Mouse (Mus musculus) embryo, embryonic 11.5 days (tissue): ENCODE data around the gene Izumo2.
A peak's percentile ranks its signal among the peaks of the same experiment; 100 is the strongest.
"Not testable (repeated sequence)": the region's sequence is repeated elsewhere in the genome, so short reads cannot be mapped to it uniquely, and the experiment has no call there.

ENCODE experiments used
- DNase-seq: peaks from one replicate; pipeline ENCODE4 v3.0.0-alpha.2; 2012; ENCODE audit warnings: low read depth, low spot score

Gene Izumo2

DNA sequence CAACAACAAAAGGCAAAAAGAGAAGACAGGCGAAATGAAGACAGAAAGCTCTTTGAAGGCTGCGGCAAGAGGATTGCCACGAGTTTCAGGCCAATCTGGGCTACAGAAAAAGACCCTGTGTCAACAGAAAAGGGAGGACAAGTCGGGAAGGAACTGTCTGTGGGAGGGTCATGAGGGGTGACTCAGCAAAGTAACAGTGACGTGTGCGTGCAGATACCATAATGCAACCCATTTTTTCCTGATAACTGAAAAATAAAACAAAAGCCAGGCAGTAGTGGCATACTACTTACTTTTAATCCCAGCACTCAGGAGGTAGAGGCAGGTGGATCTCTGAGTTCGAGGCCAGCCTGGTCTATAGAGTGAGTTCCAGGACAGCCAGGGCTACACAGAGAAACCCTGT, 10.6 kb upstream of the Izumo2 start:
- DNase-seq = no peak

DNA sequence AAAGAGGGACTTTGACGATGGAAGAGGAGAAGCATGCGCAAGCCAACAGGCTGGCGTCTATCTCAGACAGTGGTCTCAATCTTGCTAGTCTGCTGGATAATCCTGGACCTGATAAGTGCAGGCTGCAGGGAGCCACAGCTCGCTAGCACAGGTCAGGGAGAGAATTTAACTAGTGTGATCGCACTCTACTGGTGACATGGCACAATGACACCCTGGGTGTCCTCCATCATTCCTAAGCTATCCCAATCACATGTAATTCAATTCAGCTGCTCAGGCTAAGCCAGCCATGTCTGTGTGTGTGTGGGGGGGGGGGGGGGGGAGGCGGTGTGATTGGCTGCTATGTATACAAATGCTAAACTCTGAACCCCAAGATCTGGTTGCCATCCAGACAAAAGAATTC, 6.6 kb upstream of the Izumo2 start:
- peak; percentile 22 for DNase-seq

DNA sequence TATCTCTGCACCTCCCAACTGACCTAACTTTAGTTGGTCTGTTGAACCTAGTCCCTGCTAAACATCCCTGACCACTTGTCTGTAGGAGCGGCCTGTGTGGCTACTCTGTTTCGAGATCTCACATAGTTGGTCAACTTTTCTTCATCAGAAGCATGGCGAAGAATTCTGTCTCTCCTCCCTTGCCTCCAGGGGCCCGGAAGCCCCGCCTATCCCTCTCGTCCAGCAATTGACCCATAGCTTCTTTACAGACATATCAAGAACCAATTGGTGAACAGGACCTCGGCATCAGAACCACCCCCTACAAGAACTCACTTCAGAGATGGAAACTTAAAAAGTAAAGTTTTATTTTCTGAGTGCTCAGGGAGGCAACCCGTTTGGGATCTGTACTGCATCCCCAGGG, 5.6 kb upstream of the Izumo2 start:
- DNase-seq = no peak

DNA sequence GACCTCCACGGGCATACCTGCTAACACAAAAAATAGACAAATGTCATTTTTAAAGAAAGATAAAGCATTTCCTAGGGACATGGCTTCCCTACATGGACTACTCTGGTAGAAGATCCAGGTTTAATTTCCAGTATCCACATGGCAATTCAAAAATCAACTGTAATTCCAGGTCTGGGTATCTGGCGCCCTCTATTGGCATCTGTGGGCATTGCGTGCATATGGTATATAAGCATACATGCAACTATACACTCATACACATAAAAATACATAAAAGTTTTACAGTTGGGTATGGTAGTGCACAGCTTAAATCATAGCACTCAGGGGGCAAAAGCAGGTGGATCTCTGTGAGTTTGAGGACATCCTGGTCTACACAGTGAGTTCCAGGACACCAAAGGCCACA, 4.2 kb upstream of the Izumo2 start:
- no peak for DNase-seq

DNA sequence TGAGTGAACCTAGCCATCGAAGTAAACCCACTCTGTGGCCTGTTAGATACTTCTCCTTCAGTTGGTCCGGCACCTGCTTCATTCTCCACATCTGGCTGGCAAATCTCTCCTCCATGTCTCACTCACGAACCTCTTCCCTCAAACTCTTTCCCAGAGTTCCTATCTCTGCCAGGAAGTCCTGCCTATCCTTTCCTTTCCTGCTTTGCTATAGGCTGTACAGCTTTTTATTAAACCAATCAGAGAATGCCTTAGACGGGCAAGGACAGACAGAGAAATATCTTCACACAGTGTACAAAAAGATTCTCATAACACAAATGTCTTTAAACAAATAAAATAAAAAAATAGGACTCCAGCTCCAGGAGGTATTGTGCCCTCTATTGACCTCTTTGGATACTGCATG, 3.5 kb upstream of the Izumo2 start:
- DNase-seq = no peak

DNA sequence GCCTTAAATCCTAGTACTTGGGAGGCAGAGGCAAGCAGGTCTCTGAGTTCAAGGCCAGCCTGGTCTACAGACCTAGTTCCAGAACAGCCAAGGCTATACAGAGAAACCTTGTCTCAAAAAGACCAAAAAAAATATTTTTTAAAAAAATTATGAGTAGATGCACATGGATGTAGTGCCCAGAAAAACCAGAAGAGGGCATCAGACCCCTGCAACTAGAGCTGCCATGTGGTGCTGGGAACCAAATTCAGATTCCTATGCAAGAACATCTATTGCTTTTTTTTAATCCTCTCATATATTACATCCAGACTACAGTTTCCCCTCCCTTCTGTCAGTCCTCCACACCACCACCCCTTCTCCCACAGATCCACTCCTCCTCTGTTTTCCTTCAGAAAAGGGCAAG, 2.2 kb upstream of the Izumo2 start:
- no peak for DNase-seq

DNA sequence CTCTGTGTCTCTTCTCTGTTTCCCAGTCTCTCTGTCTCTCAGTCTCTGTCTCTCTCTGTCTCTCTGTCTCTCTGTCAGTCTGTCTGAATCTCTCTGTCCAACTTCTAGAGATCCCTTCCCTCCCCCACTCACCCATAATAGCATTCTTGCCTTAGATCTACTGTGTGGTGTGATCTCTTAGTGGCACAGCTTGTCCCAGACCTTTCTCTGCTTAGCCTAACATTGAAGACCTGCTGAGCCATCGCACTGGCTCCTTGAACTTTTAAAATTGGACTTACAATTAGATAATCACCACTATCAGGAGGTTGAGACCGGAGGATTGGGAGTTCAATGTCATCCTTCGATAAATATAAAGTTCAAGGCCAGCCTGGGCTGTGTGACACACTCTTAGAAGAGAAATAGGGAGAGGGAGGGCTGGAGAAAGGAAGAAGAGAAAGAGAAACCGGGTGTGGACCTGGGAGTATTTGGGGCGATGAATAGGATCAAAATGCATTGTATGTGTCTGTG, 1.3 kb upstream of the Izumo2 start:
- no peak for DNase-seq

DNA sequence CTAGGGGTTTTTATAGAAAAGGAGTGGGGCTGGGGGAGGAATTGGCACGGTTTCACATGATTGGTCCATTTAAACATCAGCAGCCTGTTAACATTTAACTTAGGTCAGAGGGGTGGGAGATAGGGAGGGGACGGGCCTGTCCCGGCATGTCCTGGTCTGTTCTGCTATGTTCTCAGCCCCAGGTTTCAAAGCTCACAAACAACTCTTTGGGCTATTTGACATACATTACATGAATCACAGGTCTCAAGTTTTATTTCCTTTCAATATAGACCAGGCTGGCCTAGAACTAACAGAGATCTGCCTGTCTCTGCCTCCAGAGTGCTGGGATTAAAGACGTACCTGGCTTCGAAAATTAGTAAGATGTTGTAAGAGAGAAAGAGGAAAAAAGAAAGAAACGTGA, 449 bp upstream of the Izumo2 start:
- not testable (repeated sequence) for DNase-seq

DNA sequence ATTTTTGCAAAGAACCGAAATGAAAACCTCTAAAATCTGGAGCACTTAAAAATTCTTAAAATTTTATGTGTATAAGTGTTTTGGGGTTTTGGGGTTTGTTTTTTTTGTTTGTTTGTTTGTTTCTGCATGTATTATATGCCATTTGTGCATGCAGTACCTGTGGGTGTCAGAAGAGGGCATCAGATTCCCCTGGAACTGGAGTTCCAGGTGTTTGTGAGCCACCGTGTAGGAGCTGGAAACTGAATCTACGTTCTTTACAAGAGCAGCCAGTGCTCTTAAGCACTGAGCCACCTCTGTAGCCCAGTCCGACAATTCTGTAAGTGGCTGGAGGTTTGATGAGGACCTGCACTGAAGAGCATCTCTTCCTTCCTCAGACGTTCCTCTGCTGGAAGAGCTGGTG, 1.3 kb downstream of the Izumo2 start:
- DNase-seq = no peak

DNA sequence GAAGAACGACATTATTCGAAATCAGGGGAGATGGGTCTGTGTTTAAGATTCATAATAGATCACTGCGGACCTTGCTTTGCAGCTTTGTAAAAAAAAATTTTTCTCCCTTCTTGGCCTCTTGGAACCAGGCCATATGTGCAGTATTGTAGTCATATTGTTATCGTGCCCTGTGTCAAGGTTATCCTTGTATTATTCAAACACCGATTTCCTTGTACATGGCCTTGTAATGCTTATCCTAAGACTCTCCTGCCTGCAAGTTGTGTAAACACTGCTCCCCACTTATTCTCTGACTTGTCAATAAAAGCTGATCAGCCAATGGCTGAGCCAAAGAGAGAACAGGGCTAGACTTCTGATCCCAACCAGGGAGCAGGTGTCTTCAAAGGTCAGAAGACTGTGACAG, 13.5 kb downstream of the Izumo2 start:
- DNase-seq = no peak

DNA sequence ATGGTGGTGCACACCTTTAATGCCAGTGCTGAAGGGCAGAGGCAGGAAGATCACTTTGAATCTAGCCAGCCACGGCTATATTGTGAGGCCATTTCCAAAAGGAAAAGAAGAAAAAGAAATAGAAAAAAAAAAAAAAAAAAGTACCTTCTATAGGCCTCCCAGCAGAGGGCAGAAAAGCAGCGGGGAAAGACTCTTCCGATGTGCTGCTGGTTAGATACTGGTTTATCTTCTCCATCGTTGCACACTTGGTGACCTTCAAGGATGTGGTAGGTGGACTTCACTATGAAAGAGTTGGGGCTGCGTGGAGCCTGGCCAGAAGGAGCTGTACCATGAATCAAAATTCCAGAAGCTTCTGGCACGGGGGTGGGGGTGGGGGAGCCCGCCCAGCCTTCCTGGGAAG, 15.8 kb downstream of the Izumo2 start:
- no peak for DNase-seq

DNA sequence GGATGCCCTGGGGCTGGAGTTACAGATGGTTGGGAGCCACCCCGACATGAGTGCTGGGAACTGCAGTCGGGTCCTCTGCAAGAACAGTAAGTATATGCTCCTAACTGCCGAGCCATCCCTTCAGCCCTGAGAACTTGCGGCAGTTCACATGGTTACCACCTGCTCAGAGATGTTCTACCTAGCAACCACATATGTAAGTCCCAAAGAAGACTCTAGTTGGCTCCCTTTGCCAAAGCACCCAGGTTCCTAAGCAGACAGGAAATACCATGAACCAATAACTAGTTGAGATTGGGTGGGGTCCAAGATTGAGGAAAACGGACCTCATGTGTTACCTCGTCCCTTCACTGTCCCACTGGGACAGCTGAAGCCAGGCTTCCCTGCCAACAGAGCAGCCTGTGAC, 17.8 kb downstream of the Izumo2 start:
- DNase-seq = no peak

DNA sequence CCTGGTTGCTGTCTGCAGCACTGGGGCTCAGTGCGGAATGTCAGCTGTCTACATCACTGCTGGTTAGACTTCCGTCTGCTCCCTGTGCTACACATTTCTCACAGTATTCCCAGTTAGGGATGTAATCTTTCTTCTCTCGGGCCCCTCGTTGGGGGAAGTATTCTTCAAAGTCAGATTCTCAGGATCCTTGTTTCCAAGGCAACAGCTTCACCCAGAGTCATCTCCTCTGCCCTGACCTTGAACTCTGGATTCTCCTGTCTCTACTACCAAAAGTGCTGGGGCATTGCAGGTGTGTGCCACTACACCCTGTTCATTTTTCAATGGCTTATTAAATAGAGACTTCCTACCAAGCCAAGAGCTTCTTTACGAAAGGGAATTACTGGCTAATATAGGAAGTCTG, 18.6 kb downstream of the Izumo2 start:
- no peak for DNase-seq

DNA sequence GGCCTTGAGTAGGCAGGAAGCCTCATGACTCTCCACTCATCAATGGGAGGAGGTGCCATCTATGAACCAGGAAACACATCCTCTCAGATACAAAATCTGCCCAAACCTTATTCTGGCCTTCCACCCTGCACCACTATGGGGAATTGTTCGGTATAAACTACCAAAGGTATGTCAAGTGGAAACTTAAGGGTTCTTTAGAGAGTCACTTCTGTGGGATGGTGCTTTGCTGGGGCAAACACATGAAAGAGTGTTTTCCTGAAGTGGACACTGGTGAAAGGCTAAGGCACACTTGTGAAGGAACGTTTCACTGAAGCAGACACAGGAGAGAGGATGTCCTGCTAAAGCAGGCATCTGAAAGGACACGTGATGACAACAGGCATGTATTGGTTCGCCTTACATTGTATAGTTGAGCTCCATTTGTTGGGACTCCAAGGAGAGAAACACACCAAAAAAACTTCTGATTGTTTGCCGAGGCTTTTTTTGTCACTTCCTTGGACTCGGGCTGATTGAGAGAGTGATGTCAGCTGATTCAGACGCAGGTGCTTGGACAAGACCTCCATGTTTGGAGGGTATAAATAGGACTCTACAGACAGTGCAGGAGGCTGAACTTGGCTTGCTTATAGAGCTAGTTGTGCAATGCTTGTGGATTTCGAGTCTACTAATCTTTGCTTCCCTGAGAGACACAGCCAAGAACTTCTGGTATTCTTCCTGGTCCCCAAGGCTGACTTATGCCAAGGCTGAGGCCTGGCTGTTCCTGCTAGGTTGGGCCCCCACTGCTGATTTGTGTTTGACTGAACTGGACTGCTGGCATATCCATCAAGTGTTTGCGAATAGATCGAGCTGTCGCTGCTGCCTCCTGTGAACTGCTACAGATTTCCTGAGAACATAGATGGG, 19.8 kb downstream of the Izumo2 start:
- DNase-seq = no peak

DNA sequence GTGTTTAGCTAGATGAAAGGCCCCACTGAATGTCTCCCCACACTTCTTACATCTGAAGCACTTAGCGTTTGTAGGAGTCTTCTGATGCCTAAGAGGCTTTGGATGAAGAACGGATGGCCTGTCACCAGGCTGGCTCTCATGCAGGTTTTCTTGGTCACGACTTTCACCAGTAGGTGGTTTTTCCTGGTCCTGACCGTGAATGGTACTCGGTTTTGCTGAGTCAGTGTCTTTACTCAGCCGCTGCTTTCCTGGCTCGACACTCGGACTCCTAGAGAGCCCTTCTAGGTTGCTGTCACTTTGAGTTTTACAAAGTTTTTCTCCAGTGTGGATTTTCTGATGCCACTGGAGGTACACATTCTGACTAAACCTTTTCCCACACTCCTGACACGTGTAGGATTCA, 25.2 kb downstream of the Izumo2 start:
- DNase-seq = no peak

DNA sequence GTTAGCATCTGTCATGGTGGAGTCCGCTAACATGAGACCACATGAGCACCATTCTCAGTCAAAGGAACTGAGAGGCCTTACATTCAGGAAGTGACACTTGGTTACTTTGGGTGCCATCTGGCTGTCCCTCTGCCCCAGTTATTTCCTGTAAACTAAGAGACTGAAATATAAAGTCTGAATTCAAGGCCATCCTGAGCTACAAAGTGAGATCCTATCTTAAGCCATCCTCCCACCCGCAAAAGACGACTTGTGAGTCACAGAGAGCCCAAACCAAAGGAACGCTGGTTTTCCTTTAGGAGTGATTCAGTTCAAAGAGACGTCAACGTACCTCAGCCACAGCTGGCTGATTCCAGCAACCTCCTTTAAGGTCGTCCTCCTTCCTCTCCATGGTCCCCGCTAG, 32.8 kb downstream of the Izumo2 start:
- no peak for DNase-seq

DNA sequence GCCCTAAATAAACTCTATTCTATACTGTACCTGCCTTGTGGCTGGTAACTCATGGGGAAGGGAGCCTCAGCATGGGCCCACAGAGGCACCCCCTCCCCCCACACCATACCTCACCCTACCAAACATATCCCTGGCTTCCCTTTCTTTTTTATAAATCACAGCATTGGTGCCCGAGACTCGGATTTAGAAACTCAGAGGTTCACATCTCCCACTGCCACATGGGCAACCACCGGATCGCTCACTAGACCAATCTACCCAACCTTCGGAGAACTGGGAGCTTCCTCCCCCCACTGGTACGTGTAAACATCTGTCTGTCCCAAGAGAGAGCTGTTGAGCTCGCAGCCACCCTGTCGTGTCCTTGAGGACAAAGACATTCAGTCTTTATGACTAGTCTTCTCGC, 35.7 kb downstream of the Izumo2 start:
- DNase-seq = no peak

DNA sequence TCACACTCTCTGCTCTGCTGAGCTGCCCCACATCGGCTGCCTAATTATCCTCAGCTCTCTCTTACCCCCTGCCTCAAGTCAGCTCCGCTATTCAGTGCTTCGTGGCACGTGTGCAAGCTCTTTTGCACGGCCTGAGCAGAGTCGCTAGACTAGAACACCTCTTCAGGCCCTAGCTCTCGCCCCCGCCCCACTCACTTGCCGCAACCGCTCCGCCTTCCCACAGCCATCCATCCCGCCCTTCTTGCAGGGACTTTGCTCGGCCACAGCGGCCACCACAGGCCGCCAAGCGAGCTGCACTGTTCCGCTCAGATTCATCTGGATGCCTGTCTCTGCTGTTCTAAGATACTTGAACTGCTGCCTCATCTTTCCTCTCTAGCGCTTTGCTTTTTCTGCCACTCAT, 36.5 kb downstream of the Izumo2 start:
- peak; percentile 59 for DNase-seq

DNA sequence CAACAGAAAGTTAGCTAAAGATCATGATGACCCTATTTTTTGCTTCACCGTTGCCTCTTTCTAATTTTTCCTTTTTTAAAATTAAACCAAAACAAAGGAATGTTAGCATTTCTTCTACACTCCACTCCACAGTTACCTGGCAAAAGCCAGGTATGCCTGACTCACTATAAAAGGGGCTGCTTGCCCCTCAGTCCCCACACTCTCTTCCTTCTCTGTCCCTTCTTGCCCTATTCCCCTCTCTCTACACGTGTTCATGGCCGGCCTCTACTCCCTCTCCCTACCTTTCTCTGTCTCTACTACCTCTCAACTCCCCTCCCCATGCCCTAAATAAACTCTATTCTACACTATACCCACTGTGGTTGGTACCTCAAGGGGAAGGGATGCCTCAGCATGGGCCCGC, 38.6 kb downstream of the Izumo2 start:
- DNase-seq = no peak

DNA sequence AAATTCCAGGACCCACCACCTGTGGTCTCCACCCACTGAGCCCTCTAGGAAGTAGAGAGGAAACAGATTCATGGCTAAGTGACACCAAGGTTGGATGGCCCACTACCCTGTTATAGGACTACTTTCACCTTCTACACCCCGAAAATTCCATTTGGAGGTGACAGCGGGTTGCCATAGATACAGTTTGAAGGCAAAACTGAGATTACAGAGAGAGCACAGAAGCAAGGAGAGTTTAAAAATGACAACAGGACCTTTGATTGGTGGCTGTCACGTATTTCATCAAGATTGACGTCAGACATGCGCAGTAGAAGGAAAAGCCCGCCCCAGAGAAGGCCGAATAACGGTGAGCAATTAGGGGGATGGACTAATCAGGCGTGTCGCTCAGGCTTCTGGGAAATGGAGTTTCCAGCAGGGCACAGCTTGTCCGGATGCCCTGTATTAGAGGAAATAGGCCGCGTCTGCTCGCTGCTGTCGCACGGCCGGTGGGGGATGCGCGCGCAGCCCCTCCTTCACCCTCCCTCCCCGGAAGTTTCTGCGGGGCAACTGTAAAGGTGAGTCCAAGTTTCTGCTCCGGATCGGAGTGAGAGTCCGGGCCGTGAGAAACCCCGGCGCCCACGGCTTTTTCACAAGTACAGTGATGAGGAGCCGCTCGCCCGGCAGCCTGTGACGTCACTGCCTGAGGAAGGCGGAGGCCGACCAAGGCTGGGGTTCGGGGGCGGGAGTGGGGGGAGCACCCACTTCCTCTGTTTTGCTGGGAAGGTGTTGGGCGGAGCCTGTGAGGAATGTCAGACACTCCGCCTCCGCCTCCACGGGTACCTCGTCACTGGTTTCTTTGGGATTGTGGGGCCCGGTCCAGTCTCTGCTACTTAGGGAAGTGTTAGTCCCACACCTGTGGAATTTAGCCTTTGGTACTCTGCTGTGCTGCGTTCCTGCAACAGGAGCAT, 39.8 kb downstream of the Izumo2 start, which contains the start of gene Vrk3:
Gene Vrk3 (plus strand): TSS at position 313 of the 944 bp plus-strand sequence.
- DNase-seq = peak; percentile 89

DNA sequence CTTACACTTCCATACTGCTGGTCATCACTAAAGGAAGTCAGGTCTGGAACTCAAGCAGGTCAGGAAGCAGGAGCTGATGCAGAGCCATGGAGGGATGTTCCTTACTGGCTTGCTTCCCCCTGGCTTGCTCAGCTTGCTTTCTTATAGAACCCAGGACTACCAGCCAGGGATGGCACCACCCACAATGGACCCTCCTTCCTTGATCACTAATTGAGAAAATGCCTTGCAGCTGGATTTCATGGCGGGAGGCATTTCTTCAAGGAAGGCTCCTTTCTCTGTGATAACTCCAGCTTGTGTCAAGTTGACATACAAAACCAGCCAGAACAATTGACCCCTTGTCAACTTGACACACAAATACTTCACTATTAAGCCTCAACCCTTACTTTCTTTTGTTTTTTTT, 42.4 kb downstream of the Izumo2 start, which contains the start of gene Zfp473:
Gene Zfp473 (minus strand): TSS at position 101 of the 400 bp plus-strand sequence.
- DNase-seq = not testable (repeated sequence)

DNA sequence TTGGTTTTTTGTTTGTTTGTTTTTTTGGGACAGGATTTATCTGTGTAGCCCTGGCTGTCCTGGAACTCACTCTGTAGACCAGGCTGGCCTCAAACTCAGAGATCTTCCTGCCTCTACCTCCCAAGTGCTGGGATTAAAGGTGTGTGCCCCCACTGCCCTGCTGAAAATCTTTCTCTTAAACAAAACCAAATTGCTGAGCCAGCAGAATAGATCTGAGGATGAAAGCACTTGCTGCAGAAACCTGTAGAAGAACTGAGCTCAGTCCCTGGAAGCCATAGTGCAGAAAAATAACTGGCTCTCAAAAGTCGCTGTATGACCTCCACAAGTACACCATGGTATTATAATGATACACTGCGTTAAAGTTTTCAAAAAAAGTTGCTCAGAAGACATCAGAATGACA, 48.6 kb downstream of the Izumo2 start:
- no peak for DNase-seq
